Mouse (Mus musculus) embryonic fibroblast, embryonic 13.5 days (primary cell): ENCODE data around the gene Kmt5a. TPM values are rescaled to one million over a fixed set of nuclear protein-coding genes. Genes with fewer than 3 reads are reported as not detected.
A peak's percentile ranks its signal among the peaks of the same experiment; 100 is the strongest.

Experiments used
- H3K27ac ChIP-seq: 2 replicates; pipeline ENCODE4 v1.5.1; 2012; ENCODE audit warnings: low read length, control low read depth, inconsistent platforms; ENCODE audit not compliant: insufficient read depth
- H3K4me1 ChIP-seq: 2 replicates; pipeline ENCODE4 v1.6.1; 2011; ENCODE audit warnings: low read length; ENCODE audit not compliant: control insufficient read depth, insufficient read depth
- H3K4me3 ChIP-seq: 2 replicates; pipeline ENCODE4 v1.5.1; 2011; ENCODE audit warnings: mild to moderate bottlenecking, control low read depth, low read length; ENCODE audit not compliant: insufficient read depth
- CTCF ChIP-seq: IDR thresholded peaks from 2 replicates; pipeline ENCODE4 v1.5.1; 2011; ENCODE audit warnings: mild to moderate bottlenecking, control low read depth, low read length, moderate library complexity, borderline replicate concordance; ENCODE audit not compliant: insufficient read depth
- POLR2A ChIP-seq: IDR thresholded peaks from 2 replicates; pipeline ENCODE4 v1.6.1; 2011; ENCODE audit warnings: low read depth, mild to moderate bottlenecking, control low read depth, low read length, moderate library complexity
- polyA plus RNA-seq: library from polyadenylated mRNA; stranded (reverse); fragments of >200 nt; gene quantifications from 2 replicates; pipeline ENCODE4 v1.2.4, GENCODE M21; 2011; ENCODE audit warnings: low read depth; ENCODE audit not compliant: missing spikeins, insufficient read length

Kmt5a gene
- 89.9 and 94.2 TPM in 2 replicates for polyA plus RNA-seq

DNA sequence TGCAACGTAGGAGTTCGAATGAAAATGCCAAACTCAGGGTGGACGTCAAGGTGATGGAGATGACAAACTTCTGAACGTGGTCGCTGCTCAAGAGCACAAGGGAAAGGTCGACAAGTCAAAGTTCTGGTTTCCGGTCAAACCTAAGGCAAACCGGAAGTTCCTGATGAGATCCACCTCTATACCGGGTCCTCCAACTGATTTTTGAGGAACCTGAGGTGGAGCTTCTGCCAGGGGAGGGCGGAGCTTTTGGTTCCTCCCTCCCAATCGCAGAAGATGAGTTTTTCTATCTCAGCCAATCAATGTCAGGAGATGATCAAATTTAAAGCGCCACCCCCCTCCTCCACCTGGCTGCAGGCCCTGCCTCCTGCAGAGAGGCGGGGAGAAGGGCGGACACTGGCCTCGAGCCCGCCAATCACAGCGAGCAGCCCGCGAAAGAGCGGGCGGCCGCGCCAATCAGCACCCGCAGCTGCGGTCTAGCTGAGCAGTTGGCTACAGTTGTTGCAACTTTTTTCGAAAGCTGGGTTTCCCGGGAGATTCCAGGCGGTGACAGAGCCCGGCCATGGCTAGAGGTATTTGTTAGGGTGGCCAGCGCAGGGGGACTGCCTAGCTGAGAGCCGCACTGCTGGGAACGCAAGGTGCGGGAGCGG lies at the start of gene Kmt5a:
TSS of gene Kmt5a (plus strand) at position 484 of the 647 bp plus-strand sequence.
- Histone ChIP-seq H3K4me3 (peak within 1 kb of the TSS; percentile 75), H3K4me1 (peaks cover 3% of the 10 kb centered on the region; the same call in 1 of the 2 replicates), H3K27ac (peak within 1 kb of the TSS; percentile 73)
- TF ChIP-seq CTCF (no peak), POLR2A (peak; percentile 78)

DNA sequence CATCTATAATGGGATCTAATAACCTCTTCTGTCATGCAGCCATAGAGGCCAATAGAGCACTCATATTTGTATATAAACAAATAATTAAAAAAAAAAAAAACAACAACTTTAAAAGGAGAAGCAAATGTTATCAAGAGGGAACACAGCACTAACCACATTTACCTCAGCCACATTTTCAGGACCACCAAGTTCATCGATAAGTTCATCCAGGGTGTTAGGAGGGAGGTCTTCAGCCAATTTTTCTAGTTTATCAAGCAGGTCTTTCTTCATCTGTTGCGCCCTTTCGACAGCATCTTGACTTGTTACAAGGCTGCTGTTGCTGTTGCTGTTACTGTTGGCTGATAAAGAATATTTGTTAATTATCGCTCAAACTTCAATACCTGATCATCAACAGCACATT lies 47.3 kb upstream of the Kmt5a start:
- no peak overlapping the region for H3K4me3 ChIP-seq
- no peak overlapping the region for H3K27ac ChIP-seq
- TF ChIP-seq CTCF (no peak), POLR2A (no peak)
- no peaks in the 10 kb centered on the region for H3K4me1 ChIP-seq

DNA sequence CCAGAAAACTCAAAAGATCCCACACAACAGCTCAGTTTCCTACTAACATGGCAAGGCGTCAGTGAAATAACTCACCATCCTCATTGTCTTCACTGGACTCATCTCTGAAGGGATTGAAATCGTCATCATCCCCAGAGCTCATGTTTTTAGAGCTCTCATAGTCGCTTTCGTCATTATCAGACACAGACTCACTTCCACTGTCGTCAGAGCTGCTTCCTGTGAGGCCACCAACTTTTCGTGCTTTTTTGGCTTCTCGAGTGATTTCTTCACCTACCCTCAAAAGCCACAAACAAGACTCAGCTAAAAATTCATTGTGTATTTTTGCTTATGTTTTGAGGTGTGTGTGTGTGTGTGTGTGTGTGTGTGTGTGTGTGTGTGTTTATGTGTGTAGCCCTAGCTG lies 46.0 kb upstream of the Kmt5a start:
- Histone ChIP-seq H3K27ac (no peak overlapping the region), H3K4me3 (no peak overlapping the region), H3K4me1 (no peaks in the 10 kb centered on the region)
- TF ChIP-seq POLR2A, result no peak
- no peak for TF ChIP-seq CTCF

GRCm38 (mm10) chr5:124410808-124411207 lies 28.9 kb upstream of the Kmt5a start:
- TF ChIP-seq CTCF, result no peak
- no peak for TF ChIP-seq POLR2A
- peaks cover 2% of the 10 kb centered on the region; the same call in 1 of the 2 replicates for H3K4me1 ChIP-seq
- no peak overlapping the region for H3K4me3 ChIP-seq
- no peak overlapping the region for H3K27ac ChIP-seq

DNA sequence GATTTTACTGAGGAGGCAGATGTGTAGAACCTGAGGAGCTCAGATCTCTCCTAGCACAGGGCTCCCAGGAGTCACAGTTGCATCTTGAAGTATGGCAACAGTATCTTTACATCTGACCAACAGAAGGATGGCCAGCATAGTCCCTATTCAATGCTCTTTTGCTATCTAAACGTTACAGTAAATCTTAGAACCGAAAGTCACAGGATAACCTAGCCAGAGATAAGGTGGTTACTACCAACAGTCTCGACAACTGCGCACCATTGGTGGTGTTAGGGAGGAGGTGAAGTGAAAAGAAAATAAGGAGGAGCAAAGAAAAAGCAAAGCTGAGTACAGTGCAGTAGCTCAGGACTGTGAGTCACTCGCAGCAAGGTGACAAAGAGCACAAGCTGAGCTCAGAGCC lies 27.6 kb upstream of the Kmt5a start:
- no peak overlapping the region for H3K4me3 ChIP-seq
- H3K27ac ChIP-seq, result no peak overlapping the region
- H3K4me1 ChIP-seq, result peaks cover 7% of the 10 kb centered on the region
- TF ChIP-seq CTCF, result no peak
- TF ChIP-seq POLR2A, result no peak

DNA sequence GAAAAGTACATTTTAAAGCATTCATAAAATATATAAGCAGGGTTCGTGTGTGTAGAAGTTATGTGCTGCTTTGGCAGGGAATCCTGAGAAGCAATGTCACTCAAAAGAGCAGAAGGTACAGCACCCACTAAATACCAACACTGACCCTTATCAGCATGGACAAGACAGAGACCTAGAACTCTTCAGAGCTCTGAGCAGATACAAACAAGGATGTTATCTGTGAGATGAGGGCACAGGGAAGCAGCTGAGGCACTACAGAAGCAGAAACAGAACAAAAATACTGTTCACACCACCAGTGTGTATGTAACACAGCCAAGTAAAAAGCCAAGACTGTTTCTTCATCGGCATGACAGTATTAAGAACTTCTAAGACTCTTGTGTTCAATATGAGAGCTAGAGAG lies 20.8 kb upstream of the Kmt5a start:
- TF ChIP-seq POLR2A (no peak), CTCF (no peak)
- Histone ChIP-seq H3K4me1 (peaks cover 6% of the 10 kb centered on the region), H3K27ac (no peak overlapping the region), H3K4me3 (no peak overlapping the region)

DNA sequence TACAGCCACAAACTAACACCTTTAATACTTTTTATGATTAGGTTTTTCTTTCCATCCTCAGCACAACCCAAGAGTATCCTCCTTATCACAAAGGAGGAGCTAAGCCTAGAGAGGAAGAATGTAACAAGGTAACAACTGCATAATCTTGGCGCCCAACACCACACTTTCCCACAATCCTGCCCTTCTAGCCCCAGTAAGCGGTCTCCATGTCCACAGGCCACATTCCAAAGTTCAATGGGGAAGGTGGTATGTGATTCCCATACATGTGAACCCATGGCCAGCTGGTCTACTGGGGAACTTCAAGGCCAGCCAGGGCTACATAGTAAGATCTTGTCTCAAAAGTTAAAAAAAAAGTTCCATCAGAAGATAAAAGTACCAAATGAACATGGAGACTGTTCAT lies 17.9 kb upstream of the Kmt5a start:
- Histone ChIP-seq H3K27ac (no peak overlapping the region), H3K4me3 (no peak overlapping the region), H3K4me1 (no peaks in the 10 kb centered on the region)
- TF ChIP-seq POLR2A, result no peak
- TF ChIP-seq CTCF, result no peak

- Histone ChIP-seq H3K27ac (no peak overlapping the region), H3K4me3 (peak overlapping the region; percentile 92), H3K4me1 (no peaks in the 10 kb centered on the region)
- TF ChIP-seq CTCF (no peak), POLR2A (no peak)
These were observed 15.5 kb upstream of the Kmt5a start for GRCm38 (mm10) chr5:124424200-124424722.

DNA sequence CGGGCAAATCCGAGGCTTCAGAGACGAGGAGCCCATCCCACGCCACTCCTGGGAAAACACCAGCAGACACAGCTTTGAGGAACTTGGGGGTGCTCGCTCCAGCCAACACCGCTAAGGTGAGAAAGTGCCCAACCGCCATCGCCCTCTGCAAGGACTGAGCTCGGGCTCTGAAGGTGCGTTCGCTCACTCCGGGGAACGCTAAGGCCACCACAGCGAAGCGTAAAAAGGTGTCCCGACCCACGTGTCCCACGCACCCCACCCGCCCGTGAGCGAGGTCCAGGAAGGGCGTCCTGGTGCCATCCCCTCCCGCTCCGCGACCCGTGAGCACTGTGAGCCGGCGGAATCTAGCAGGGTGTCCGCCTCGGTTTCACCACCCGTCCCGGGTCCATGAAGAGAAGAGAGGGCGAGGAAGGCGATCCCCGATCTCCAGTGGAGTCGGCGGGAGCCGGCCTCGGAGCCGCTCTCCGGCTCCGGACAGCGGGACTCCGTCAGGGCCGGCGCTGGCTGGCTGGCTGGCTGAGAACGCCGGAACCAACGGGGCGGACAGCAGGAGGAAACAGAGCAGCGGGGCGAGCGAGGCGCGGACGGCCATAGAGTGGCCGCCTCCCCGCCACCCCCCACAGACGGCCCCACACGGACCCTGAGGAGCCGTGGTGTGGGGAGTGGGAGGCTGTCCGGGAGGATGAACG lies 14.9 kb upstream of the Kmt5a start:
- no peaks in the 10 kb centered on the region for H3K4me1 ChIP-seq
- peak overlapping the region; percentile 82 for H3K27ac ChIP-seq
- no peak for TF ChIP-seq CTCF
- peak overlapping the region; percentile 92 for H3K4me3 ChIP-seq
